Mouse (Mus musculus): ENCODE results near the gene Tusc2. TPM values are rescaled to one million over a fixed set of nuclear protein-coding genes. Genes with fewer than 3 reads are reported as not detected.

Gene Tusc2
- polyA plus RNA-seq, 1 experiment from 2014 or later = 93.3 TPM

DNA sequence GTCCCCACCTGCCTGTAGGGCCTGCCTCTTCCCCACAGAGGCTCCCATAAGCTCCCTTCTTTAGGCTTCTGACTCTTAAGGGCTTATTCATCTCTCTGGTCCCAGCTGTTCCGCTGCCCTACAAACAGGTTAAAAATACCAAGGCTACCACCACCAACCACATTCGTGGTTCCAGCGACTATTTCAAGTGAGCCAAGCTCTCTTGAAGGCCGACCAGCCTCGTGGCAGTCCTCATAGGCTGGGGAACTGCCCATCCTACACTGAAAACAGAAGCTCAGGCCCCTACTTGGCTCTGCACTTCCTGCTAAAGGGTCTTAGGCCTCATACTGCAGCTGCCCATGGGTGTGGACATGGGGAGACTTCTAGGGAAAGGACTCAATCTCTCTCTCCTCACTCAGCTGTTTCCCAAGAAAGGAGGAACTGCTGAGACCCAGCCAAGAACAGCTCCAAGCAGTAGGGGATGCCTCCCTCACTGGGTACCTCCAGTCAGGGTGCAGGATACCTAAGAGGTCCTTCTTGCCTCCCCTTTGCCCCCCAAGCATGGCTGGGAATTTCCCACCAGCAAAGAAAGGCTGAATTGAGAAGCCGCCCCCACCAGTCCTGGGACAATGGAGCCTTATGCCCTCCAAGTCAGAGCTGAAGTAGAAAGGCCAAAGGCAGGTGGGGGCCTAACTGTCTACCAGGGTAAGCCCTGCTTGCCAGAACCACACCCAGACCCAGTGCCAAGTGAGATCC, 48.6 kb downstream of the Tusc2 start:
- Histone ChIP-seq H3K4me1 (peaks cover 60% of the 10 kb centered on the region), H3K9me3 (no peaks in the 10 kb centered on the region), H3K27me3 (replicated peaks) (no peaks in the 10 kb centered on the region), H3K4me3 (0 out of 2 replicates have a peak overlapping the region, but pooled peaks have one; percentile 25), H3K4me2 (replicated peaks) (peak overlapping the region; percentile 61), H3K9ac (peak overlapping the region; percentile 84), H3K27ac (peak overlapping the region; percentile 95), H3K36me3 (peaks cover 29% of the 10 kb centered on the region)
- no peak for ATAC-seq (ENCODE audit: low FRiP score, low read depth)
- WGBS = 79% methylated on average over 6 of the region's 6 CpGs

DNA sequence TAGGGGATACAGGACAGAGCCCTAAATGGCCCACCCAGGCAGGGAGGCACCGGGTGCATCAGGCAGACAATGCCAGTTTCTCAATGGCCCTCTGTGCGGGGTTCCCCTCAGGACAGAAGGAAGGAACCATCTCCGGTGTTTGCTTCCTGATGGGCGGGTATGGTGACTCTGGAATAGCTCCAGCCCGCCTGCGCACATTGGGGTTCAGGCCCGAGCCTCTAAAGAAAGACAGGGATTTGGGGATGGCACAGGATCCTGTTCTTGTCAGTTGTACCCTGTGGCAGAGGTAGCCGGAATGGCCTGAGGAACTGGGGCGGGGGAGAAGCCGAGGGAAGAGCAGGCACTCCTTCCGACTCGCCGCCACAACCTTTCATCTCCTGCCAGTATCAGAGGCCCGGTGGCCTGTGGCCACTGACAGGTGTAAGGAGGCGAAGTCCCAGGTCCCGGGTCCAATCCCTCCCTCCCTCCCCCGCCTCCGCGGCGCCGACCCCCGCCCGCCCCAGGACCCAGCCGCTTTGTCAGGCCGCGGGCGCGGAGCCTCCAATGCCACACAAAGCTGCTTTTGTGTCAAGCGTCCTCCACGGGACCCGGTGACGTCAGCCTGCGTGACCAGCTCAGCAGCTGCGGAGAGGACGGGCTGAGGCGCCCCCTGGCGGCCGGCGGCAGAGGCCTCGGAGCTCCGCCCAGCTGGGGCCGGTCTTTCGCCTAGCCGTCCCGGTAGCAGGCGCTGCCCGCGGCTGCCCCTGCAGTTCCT, 49.3 kb downstream of the Tusc2 start:
- peak overlapping the region; percentile 84 for H3K9ac ChIP-seq
- peak overlapping the region; percentile 25; the same call in 1 of the 2 replicates for H3K4me3 ChIP-seq
- peaks cover 53% of the 10 kb centered on the region for H3K4me1 ChIP-seq
- H3K4me2 ChIP-seq (replicated peaks) = peak overlapping the region; percentile 61
- peaks cover 34% of the 10 kb centered on the region for H3K36me3 ChIP-seq
- no peaks in the 10 kb centered on the region for H3K27me3 ChIP-seq (replicated peaks)
- peak overlapping the region; percentile 95 for H3K27ac ChIP-seq
- WGBS = 4% methylated on average over 34 of the region's 48 CpGs
- peak; percentile 92 for ATAC-seq (ENCODE audit: low FRiP score, low read depth)
- no peaks in the 10 kb centered on the region for H3K9me3 ChIP-seq

DNA sequence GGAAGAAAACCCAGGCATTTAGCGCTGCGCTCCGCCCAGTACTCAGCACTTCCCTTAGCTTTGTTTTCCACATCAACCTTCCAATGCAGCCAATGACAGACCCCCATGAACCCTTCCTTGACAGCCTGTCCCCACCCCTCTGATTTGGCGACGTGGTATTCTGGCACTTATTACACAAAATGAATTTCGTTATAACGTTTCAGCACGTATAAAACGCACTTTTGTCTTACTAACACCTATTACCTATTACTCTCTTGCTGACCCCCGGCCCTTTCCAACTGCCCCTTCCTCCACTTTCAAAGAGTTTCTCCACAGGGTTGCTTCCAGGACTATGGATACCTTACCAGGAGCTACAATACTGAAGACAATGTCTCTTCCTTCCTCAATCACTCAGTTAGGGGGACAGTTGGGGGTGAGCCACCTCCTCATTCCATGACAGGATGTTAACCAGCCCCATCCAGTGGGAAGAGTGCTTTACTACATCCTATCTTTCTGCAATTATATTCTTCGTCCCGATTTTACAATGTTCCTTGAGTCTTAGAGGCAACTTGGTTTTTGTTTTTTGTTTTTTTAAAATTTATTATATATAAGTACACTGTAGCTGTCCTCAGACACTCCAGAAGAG, 50.0 kb downstream of the Tusc2 start:
- H3K4me2 ChIP-seq (replicated peaks) = peak overlapping the region; percentile 61
- H3K36me3 ChIP-seq = peaks cover 39% of the 10 kb centered on the region
- no peaks in the 10 kb centered on the region for H3K9me3 ChIP-seq
- peak overlapping the region; percentile 95 for H3K27ac ChIP-seq
- H3K4me3 ChIP-seq = no peak overlapping the region
- H3K9ac ChIP-seq = no peak overlapping the region
- ATAC-seq (ENCODE audit: low FRiP score, low read depth) = 0 out of 2 replicates have a peak, but pooled peaks have one; percentile 15
- H3K27me3 ChIP-seq (replicated peaks) = no peaks in the 10 kb centered on the region
- WGBS = 10% methylated on average over 12 of the region's 12 CpGs
- peaks cover 46% of the 10 kb centered on the region for H3K4me1 ChIP-seq

DNA sequence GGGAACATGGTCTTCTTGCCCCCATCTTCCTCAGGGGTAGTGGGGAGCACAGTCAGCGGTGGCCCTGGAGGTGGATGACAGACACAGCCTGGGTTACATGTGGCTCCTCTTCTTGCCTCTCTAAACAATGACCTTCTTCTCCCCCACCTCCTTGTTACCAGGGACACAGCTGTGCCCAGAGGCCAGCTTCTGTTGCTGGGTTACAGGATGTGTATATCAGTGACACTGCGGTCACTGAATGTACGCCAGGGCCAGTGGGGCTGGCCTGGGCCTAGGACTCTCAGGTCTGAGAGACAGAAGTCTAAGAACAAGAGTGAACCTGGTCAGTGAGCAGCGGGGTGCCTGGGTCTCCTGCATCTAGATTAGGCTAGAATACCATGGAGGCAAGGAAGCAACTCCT, 52.0 kb downstream of the Tusc2 start:
- WGBS = 54% methylated on average over 4 of the region's 4 CpGs
- H3K27ac ChIP-seq = peak overlapping the region; percentile 27; the same call in 1 of the 2 replicates
- peaks cover 39% of the 10 kb centered on the region for H3K4me1 ChIP-seq
- H3K9me3 ChIP-seq = no peaks in the 10 kb centered on the region
- ATAC-seq (ENCODE audit: low FRiP score, low read depth) = no peak
- no peak overlapping the region for H3K9ac ChIP-seq
- H3K4me2 ChIP-seq (replicated peaks) = no peak overlapping the region
- H3K36me3 ChIP-seq = peaks cover 59% of the 10 kb centered on the region
- H3K27me3 ChIP-seq (replicated peaks) = no peaks in the 10 kb centered on the region
- H3K4me3 ChIP-seq = no peak overlapping the region

Other genes with a start within 250 kb of the Tusc2 start
- 14.2 and 15.5 TPM in 2 replicates for gene Hemk1, start 224.9 kb upstream of the Tusc2 start, polyA plus RNA-seq (2016; fragmentation: Nextera tagmentation; extraction: Ambion mirVana)
- 4.1 and 4.8 TPM in 2 replicates for gene 6430571L13Rik, start 222.7 kb upstream of the Tusc2 start, polyA plus RNA-seq (2016; fragmentation: Nextera tagmentation; extraction: Ambion mirVana)
- gene Cacna2d2, start 163.6 kb upstream of the Tusc2 start, polyA plus RNA-seq (2016; fragmentation: Nextera tagmentation; extraction: Ambion mirVana) = 5.4 and 5.8 TPM in 2 replicates
- 46.7 and 48.4 TPM in 2 replicates for gene Tmem115, start 29.3 kb upstream of the Tusc2 start, polyA plus RNA-seq (2016; fragmentation: Nextera tagmentation; extraction: Ambion mirVana)
- 24.2 and 25.4 TPM in 2 replicates for gene Cyb561d2, start 21.1 kb upstream of the Tusc2 start, polyA plus RNA-seq (2016; fragmentation: Nextera tagmentation; extraction: Ambion mirVana)
- 52.6 and 55.2 TPM in 2 replicates for gene Nprl2, start 21.0 kb upstream of the Tusc2 start, polyA plus RNA-seq (2016; fragmentation: Nextera tagmentation; extraction: Ambion mirVana)
- 0.51 and 0.82 TPM in 2 replicates for gene Zmynd10, start 16.0 kb upstream of the Tusc2 start, polyA plus RNA-seq (2016; fragmentation: Nextera tagmentation; extraction: Ambion mirVana)
- 37.6 and 37.7 TPM in 2 replicates for gene Rassf1, start 11.7 kb upstream of the Tusc2 start, polyA plus RNA-seq (2016; fragmentation: Nextera tagmentation; extraction: Ambion mirVana)
- 93.6 and 97.0 TPM in 2 replicates for gene Hyal2, start 4.7 kb downstream of the Tusc2 start, polyA plus RNA-seq (2016; fragmentation: Nextera tagmentation; extraction: Ambion mirVana)
- gene Hyal1, start 13.7 kb downstream of the Tusc2 start, polyA plus RNA-seq (2016; fragmentation: Nextera tagmentation; extraction: Ambion mirVana) = 7.2 and 7.5 TPM in 2 replicates
- 12.6 and 15.8 TPM in 2 replicates for gene Naa80, start 15.6 kb downstream of the Tusc2 start, polyA plus RNA-seq (2016; fragmentation: Nextera tagmentation; extraction: Ambion mirVana)
- 0.84 and 1.5 TPM in 2 replicates for gene Hyal3, start 17.6 kb downstream of the Tusc2 start, polyA plus RNA-seq (2016; fragmentation: Nextera tagmentation; extraction: Ambion mirVana)
- gene Ifrd2, start 24.4 kb downstream of the Tusc2 start, polyA plus RNA-seq (2016; fragmentation: Nextera tagmentation; extraction: Ambion mirVana) = 20.6 and 23.3 TPM in 2 replicates
- gene Sema3b, start 46.0 kb downstream of the Tusc2 start, polyA plus RNA-seq (2016; fragmentation: Nextera tagmentation; extraction: Ambion mirVana) = 4.7 and 4.8 TPM in 2 replicates
- 465 and 488 TPM in 2 replicates for gene Gnai2, start 72.1 kb downstream of the Tusc2 start, polyA plus RNA-seq (2016; fragmentation: Nextera tagmentation; extraction: Ambion mirVana)
- 12.8 and 14.1 TPM in 2 replicates for gene Slc38a3, start 106.3 kb downstream of the Tusc2 start, polyA plus RNA-seq (2016; fragmentation: Nextera tagmentation; extraction: Ambion mirVana)
- 1.3 and 2.3 TPM in 2 replicates for gene Gnat1, start 116.5 kb downstream of the Tusc2 start, polyA plus RNA-seq (2016; fragmentation: Nextera tagmentation; extraction: Ambion mirVana)
- 21.4 and 21.5 TPM in 2 replicates for gene Sema3f, start 147.2 kb downstream of the Tusc2 start, polyA plus RNA-seq (2016; fragmentation: Nextera tagmentation; extraction: Ambion mirVana)
- 231 and 241 TPM in 2 replicates for gene Rbm5, start 207.7 kb downstream of the Tusc2 start, polyA plus RNA-seq (2016; fragmentation: Nextera tagmentation; extraction: Ambion mirVana)

Measured in neural tube, embryonic 12.5 days (tissue).